Mouse (Mus musculus) heart, postnatal 0 days (tissue): Measurements from ENCODE around the gene Myo5a. TPM values are rescaled to one million over a fixed set of nuclear protein-coding genes. Genes with fewer than 3 reads are reported as not detected.

ENCODE experiments used
- ATAC-seq: fragments of 200-750 bp; cut with Nextera tagmentation; 2 replicates; pipeline ENCODE4 v1.8.0; 2017; ENCODE audit warnings: low read depth, moderate number of reproducible peaks, moderate library complexity; ENCODE audit not compliant: insufficient read depth
- DNase-seq: peaks from one replicate; pipeline ENCODE4 v3.0.0-alpha.2; 2016; ENCODE audit warnings: low spot score
- H3K27ac ChIP-seq: fragments of 300-500 bp; sonication (generic); 2 replicates; pipeline ENCODE4 v1.5.1; 2014; ENCODE audit warnings: low read depth, mild to moderate bottlenecking
- H3K27me3 ChIP-seq: fragments of 300-500 bp; sonication (generic); 2 replicates; pipeline ENCODE4 v1.6.1; 2014; ENCODE audit warnings: low read length, mixed read lengths; ENCODE audit not compliant: control insufficient read depth, insufficient read depth
- H3K36me3 ChIP-seq: fragments of 300-500 bp; sonication (generic); replicated peaks from 2 replicates; pipeline ENCODE4 v1.6.1; 2014; ENCODE audit warnings: low read length, mixed read lengths; ENCODE audit not compliant: control insufficient read depth, insufficient read depth
- H3K4me1 ChIP-seq: fragments of 300-500 bp; sonication (generic); 2 replicates; pipeline ENCODE4 v1.6.1; 2014; ENCODE audit warnings: antibody characterized with exemption; ENCODE audit not compliant: control insufficient read depth, insufficient read depth
- H3K4me2 ChIP-seq: fragments of 300-500 bp; sonication (generic); 2 replicates; pipeline ENCODE4 v1.6.1; 2014; ENCODE audit warnings: low read depth, mild to moderate bottlenecking, low read length, moderate library complexity
- H3K4me3 ChIP-seq: fragments of 300-500 bp; sonication (generic); 2 replicates; pipeline ENCODE4 v1.5.1; 2014; ENCODE audit warnings: low read depth, low read length
- H3K9ac ChIP-seq: fragments of 300-500 bp; sonication (generic); replicated peaks from 2 replicates; pipeline ENCODE4 v1.6.1; 2014; ENCODE audit warnings: low read depth, low read length, mixed read lengths
- H3K9me3 ChIP-seq: fragments of 300-500 bp; sonication (generic); replicated peaks from 2 replicates; pipeline ENCODE4 v1.6.1; 2016; ENCODE audit warnings: low read length; ENCODE audit not compliant: control insufficient read depth
- CTCF ChIP-seq: IDR thresholded peaks from 2 replicates; pipeline ENCODE4 v1.5.1; 2016; ENCODE audit warnings: antibody characterized with exemption, control low read depth, low read depth
- EP300 ChIP-seq: IDR thresholded peaks from 2 replicates; pipeline ENCODE4 v1.6.1; 2016; ENCODE audit warnings: antibody characterized with exemption, low read depth
- WGBS: fragments of 180-500 bp; shearing (Covaris S2); extraction: QIAGEN DNeasy Blood & Tissue Kit; methylation state at CpG from one replicate; pipeline ENCODE4 v1.1.7; 2014; 5-methylcytosine and 5-hydroxymethylcytosine counted together
- polyA plus RNA-seq: library from polyadenylated mRNA; unstranded; fragments of >200 nt; fragmentation: Nextera tagmentation; extraction: Ambion mirVana; gene quantifications from 2 replicates; pipeline ENCODE4 v1.2.1, GENCODE M21; 2015
- total RNA-seq: library from RNA; depleted of rRNA; stranded (reverse); fragments of >200 nt; gene quantifications from 2 replicates; pipeline ENCODE4 v1.2.3, GENCODE M21; 2014; ENCODE audit warnings: low replicate concordance; rRNA removed

Myo5a gene
- total and polyA plus RNA-seq, 2 experiments from 2014 or later: 3.6 to 7.1 TPM

DNA sequence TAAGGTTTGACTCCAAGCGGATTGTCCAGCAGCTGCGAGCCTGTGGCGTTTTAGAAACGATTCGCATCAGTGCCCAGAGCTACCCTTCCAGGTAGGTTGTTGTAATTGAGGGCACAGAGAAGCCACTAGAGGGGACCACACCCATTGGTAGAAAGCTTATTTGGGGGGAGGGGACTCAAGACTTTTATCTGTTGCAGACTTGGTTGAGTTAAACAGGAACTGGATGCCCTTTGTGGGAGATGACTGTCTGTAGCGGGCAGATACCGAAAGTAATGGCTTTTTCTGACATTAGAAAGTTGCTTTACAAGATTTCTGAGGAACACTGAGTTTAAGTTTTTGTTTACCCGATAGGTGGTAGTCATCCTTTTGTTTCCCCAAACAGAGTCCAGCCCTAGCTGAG lies 200.7 kb downstream of the Myo5a start:
- Histone ChIP-seq H3K27ac (no peak overlapping the region), H3K9ac (no peak overlapping the region), H3K4me1 (no peaks in the 10 kb centered on the region), H3K4me3 (no peak overlapping the region), H3K27me3 (no peaks in the 10 kb centered on the region), H3K4me2 (no peak overlapping the region), H3K9me3 (no peaks in the 10 kb centered on the region), H3K36me3 (no peaks in the 10 kb centered on the region)
- TF ChIP-seq EP300: no peak
- no peak for TF ChIP-seq CTCF
- DNase-seq (no peak), ATAC-seq (no peak)
- WGBS: 93% methylated on average over 8 of the region's 8 CpGs

Other genes starting within 250 kb of the Myo5a start
- gene Onecut1, start 209.1 kb upstream of the Myo5a start, total RNA-seq: not detected in 2 replicates
- gene Onecut1, start 209.1 kb upstream of the Myo5a start, polyA plus RNA-seq: 0.03 TPM in 1 of 2 replicates, not detected in the other
- 14.4 and 20.8 TPM in 2 replicates for gene Fam214a, start 118.1 kb upstream of the Myo5a start, total RNA-seq
- 12.4 and 13.3 TPM in 2 replicates for gene Fam214a, start 118.1 kb upstream of the Myo5a start, polyA plus RNA-seq
- gene Arpp19, start 33.4 kb upstream of the Myo5a start, total RNA-seq: 24.3 and 44.3 TPM in 2 replicates
- 229 and 244 TPM in 2 replicates for gene Arpp19, start 33.4 kb upstream of the Myo5a start, polyA plus RNA-seq
- 2.1 and 2.4 TPM in 2 replicates for gene Myo5c, start 161.0 kb downstream of the Myo5a start, total RNA-seq
- gene Myo5c, start 161.0 kb downstream of the Myo5a start, polyA plus RNA-seq: 1.2 and 1.5 TPM in 2 replicates
- 62.7 and 78.1 TPM in 2 replicates for gene Gnb5, start 235.3 kb downstream of the Myo5a start, total RNA-seq
- gene Gnb5, start 235.3 kb downstream of the Myo5a start, polyA plus RNA-seq: 68.1 and 74.9 TPM in 2 replicates